Mouse (Mus musculus): Measurements from ENCODE around the gene Unk. TPM values are rescaled to one million over a fixed set of nuclear protein-coding genes. Genes with fewer than 3 reads are reported as not detected.

Unk gene
- total RNA-seq, 2 experiments from 2014 or later: 12.2 to 24.3 TPM

GRCm38 (mm10) chr11:116028177-116028865 lies 1.8 kb upstream of the Unk start:
- no peak for ATAC-seq (replicated peaks; ENCODE audit: low FRiP score, poor library complexity, severe bottlenecking)

GRCm38 (mm10) chr11:116029086-116029865 lies 846 bp upstream of the Unk start:
- no peak for ATAC-seq (replicated peaks; ENCODE audit: low FRiP score, poor library complexity, severe bottlenecking)

GRCm38 (mm10) chr11:116030898-116031845 lies 1.1 kb downstream of the Unk start:
- ATAC-seq (replicated peaks; ENCODE audit: low FRiP score, poor library complexity, severe bottlenecking): peak; percentile 35

- ATAC-seq (replicated peaks; ENCODE audit: low FRiP score, poor library complexity, severe bottlenecking): no peak
Observed at GRCm38 (mm10) chr11:116034584-116034983, 4.5 kb downstream of the Unk start.

- ATAC-seq (replicated peaks; ENCODE audit: low FRiP score, poor library complexity, severe bottlenecking): no peak
Observed at GRCm38 (mm10) chr11:116036671-116037070, 6.5 kb downstream of the Unk start.

DNA sequence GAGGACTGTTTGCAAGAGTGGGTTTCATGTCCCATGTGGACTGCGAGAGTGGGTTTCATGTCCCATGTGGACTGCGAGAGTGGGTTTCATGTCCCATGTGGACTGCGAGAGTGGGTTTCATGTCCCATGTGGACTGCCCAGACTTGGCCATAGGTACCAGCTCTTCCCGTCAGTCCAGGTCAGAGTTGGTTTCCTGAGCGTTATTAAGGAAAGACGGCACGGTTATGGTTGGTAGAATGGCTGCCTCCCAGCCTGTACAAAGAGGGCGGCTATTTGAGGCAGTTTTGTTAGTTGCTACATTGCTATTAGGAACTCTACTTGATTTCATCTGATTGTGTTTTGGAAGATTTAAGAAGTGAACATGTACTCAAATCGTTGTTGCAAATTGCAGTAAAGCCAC lies 7.7 kb downstream of the Unk start:
- no peak for ATAC-seq (replicated peaks; ENCODE audit: low FRiP score, poor library complexity, severe bottlenecking)

- ATAC-seq (replicated peaks; ENCODE audit: low FRiP score, poor library complexity, severe bottlenecking): no peak
Observed at GRCm38 (mm10) chr11:116040593-116040992, 10.5 kb downstream of the Unk start.

- no peak for ATAC-seq (replicated peaks; ENCODE audit: low FRiP score, poor library complexity, severe bottlenecking)
Observed at GRCm38 (mm10) chr11:116041833-116042232, 11.7 kb downstream of the Unk start.

DNA sequence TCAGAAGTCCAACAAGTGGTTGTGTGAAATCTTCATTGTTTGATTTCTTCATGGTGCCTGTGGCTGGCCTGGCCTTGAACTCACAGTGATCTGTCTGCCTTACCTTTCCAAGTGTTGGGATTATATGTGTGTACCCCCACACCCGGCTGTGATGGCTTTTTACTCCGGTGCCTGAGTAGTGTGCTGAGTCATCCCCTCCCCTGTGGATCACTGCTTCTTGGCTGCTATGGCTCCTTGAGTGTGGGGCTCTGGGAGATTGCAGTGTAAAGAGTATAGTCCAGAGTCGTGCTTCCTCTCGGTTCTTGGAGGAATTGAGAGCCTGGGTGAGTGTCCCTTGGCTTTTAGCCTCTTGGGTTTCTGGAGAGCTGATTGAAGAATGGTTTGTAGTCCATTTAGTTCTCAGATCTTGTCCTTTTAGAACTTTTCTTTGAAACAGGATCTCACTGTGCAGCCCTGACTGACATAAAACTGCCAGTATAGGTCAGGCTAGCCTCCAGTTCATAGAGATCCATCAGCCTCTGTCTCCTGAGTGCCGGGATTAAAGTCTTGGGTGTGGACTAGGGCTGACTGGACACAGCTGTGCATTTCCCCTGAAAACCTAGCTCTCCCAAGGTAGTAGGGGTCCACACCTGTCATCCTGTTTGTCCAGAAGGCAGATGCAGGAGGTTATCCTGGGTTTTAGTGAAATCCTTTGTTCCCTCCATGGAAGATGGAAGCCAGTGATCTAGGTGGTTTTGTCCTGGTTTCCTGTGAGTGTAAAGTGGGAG lies 12.4 kb downstream of the Unk start:
- ATAC-seq (replicated peaks; ENCODE audit: low FRiP score, poor library complexity, severe bottlenecking): no peak

DNA sequence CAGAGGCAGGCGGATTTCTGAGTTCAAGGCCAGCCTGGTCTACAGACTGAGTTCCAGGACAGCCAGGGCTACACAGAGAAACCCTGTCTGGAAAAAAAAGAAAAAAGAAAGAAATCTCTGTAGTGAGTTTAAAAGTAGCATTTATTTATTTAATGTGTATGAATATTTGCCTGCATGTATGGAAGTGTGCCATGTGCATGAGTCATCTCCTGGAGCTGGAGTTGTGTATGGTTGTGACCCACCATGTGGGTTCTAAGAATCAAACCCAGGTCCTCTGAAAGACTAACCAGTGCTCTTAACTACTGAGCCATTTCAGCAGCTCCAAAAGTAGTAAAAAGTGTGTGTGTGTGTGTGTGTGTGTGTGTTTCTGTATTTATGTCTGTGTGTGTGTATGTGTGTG lies 13.2 kb downstream of the Unk start:
- no peak for ATAC-seq (replicated peaks; ENCODE audit: low FRiP score, poor library complexity, severe bottlenecking)

DNA sequence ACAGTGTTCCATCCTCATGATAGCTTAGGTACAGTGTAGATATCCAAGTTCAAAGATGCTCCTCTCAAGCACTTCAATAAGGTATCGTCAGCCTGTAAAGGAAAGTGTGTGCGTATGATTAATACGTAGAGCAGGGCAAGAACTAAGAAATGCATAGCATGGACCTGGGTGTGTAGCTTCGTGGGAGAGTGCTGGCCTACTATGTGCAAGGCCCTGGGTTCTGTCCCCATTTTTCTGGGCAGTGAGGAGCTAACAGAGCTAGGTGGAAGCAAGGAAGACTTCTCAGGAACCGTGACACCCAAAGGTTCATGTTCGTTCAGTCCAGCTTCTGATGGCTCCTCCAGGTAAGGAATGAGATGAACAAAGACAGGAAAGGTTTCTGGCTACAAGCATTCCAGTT lies 15.1 kb downstream of the Unk start:
- no peak for ATAC-seq (replicated peaks; ENCODE audit: low FRiP score, poor library complexity, severe bottlenecking)

- ATAC-seq (replicated peaks; ENCODE audit: low FRiP score, poor library complexity, severe bottlenecking): no peak
Observed at GRCm38 (mm10) chr11:116049610-116050009, 19.5 kb downstream of the Unk start.

GRCm38 (mm10) chr11:116050196-116050595 lies 20.1 kb downstream of the Unk start:
- no peak for ATAC-seq (replicated peaks; ENCODE audit: low FRiP score, poor library complexity, severe bottlenecking)

GRCm38 (mm10) chr11:116053510-116054229 lies 23.5 kb downstream of the Unk start:
- ATAC-seq (replicated peaks; ENCODE audit: low FRiP score, poor library complexity, severe bottlenecking): no peak

DNA sequence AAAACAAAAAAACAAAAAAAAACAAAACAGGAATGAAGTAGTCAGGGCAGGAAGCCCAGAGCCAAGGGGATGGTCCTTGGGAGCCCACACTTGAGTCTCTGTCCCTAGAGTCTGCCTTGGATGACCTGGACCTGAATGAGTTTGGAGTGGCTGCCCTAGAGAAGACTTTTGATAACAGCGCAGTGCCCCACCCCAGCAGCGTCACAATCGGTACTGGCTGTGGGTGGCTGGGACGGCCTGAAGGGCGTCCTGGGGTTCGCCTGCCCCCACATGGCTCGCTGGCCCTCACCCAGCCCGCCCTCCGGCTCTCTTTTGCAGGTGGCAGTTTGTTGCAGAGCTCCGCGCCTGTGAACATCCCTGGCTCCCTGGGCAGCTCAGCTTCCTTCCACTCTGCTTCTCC lies 25.8 kb downstream of the Unk start:
- ATAC-seq (replicated peaks; ENCODE audit: low FRiP score, poor library complexity, severe bottlenecking): peak; percentile 58

GRCm38 (mm10) chr11:116057237-116057881 lies 27.2 kb downstream of the Unk start:
- peak; percentile 72 for ATAC-seq (replicated peaks; ENCODE audit: low FRiP score, poor library complexity, severe bottlenecking)

GRCm38 (mm10) chr11:116058022-116058614 lies 28.0 kb downstream of the Unk start:
- ATAC-seq (replicated peaks; ENCODE audit: low FRiP score, poor library complexity, severe bottlenecking): no peak
